Mouse (Mus musculus): ENCODE measurements around the gene Prtn3. TPM values are rescaled to one million over a fixed set of nuclear protein-coding genes. Genes with fewer than 3 reads are reported as not detected.
A peak's percentile ranks its signal among the peaks of the same experiment; 100 is the strongest.
"Not testable (repeated sequence)": the region's sequence is repeated elsewhere in the genome, so short reads cannot be mapped to it uniquely, and the experiment has no call there.

The Prtn3 gene
- total RNA-seq, 1 experiment = 1.3 TPM

DNA sequence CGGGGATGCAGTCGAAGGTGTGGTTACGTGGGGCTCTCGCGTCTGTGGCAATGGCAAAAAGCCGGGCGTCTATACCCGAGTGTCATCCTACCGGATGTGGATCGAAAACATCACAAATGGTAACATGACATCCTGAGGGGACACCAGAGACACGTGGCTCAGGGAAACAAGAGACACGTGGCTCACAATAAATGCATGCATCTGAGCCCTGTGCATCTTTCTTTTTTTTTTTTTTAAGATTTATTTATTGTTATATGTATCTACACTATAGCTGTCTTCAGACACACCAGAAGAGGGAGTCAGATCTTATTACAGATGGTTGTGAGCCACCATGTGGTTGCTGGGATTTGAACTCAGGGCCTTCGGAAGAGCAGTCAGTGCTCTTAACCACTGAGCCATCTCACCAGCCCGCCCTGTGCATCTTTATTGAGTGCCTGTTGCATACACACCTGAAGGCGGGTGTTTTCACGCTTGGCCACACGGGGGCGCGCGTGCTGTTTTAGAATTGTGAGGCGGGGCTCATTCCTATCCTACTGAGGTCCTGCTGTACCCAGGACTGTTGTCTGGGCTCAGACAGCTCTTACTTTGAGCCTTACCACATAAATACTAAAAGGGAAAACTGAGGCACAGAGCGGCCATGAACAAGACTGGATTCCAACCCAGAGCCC is 18.3 kb downstream of the Prtn3 start:
- H3K9me3 ChIP-seq (ENCODE audit: control insufficient read depth, insufficient read depth, low read depth, low read length); H3K36me3 ChIP-seq (ENCODE audit: control insufficient read depth, insufficient read depth, low read length, poor library complexity, severe bottlenecking); H3K9ac ChIP-seq (ENCODE audit: insufficient read depth, low read depth, low read length, poor library complexity, severe bottlenecking); H3K4me1 ChIP-seq (ENCODE audit: control insufficient read depth in 2 of 2, insufficient read depth in 2 of 2, low read length in 2 of 2, poor library complexity in 1 of 2); H3K27ac ChIP-seq (ENCODE audit: insufficient read depth, low read depth, low read length, poor library complexity, severe bottlenecking); in situ Hi-C loops (cut with MboI; ENCODE audit: low sequenced_read_pairs in 2 of 2, unreplicated experiment in 2 of 2); H3K4me3 ChIP-seq (ENCODE audit: insufficient read depth in 1 of 2, low read depth in 1 of 2, low read length in 2 of 2, poor library complexity in 1 of 2, severe bottlenecking in 1 of 2): not testable (repeated sequence)
- peak; percentile 48; the same call in 1 of the 2 replicates for TF ChIP-seq ZC3H11A (IDR thresholded peaks at IDR 0.05; ENCODE audit: borderline replicate concordance, low read depth, low read length)
- peak; percentile 22; the same call in 1 of the 2 replicates for TF ChIP-seq ZNF384 (IDR thresholded peaks at IDR 0.05; ENCODE audit: low read depth, low read length)
- peak; percentile 86 for DNase-seq (ENCODE audit: low read depth, low spot score)

DNA sequence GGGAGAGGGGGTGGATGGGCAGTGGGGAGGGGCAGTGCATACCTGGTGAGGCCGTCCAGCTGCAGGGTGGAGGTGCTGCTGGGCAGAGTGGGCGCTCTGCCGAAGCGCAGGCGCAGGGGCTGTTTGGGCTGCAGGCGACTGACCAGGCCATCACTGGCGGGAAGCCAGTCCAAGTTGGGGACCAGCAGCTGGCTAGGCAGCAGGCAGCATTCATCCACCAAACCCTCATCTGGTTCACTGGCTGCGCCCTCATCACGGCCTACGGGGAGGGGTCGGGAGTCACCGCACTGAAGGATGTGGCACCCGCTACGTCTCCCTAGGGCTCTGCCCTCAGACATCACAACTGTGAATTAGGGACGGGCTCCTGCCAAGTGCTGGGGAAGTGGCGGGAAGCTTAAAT is 22.0 kb downstream of the Prtn3 start:
- H3K4me1 ChIP-seq (ENCODE audit: control insufficient read depth in 2 of 2, insufficient read depth in 2 of 2, low read length in 2 of 2, poor library complexity in 1 of 2) = peaks cover 1 to 14% of the 10 kb centered on the region in 2 experiments; a peak in 1 of 4 replicates
- no peak overlapping the region for H3K9ac ChIP-seq (ENCODE audit: insufficient read depth, low read depth, low read length, poor library complexity, severe bottlenecking)
- DNase-seq (ENCODE audit: low read depth, low spot score) = no peak
- no peak overlapping the region for H3K27ac ChIP-seq (ENCODE audit: insufficient read depth, low read depth, low read length, poor library complexity, severe bottlenecking)
- H3K9me3 ChIP-seq (ENCODE audit: control insufficient read depth, insufficient read depth, low read depth, low read length) = no peaks in the 10 kb centered on the region
- H3K4me3 ChIP-seq (ENCODE audit: insufficient read depth in 1 of 2, low read depth in 1 of 2, low read length in 2 of 2, poor library complexity in 1 of 2, severe bottlenecking in 1 of 2) = no peak overlapping the region
- H3K36me3 ChIP-seq (ENCODE audit: control insufficient read depth, insufficient read depth, low read length, poor library complexity, severe bottlenecking) = peaks cover 4% of the 10 kb centered on the region; the same call in 1 of the 2 replicates
- TF ChIP-seq MAFK (IDR thresholded peaks at IDR 0.05; ENCODE audit: insufficient read depth, low read depth, low read length) (no peak), ZC3H11A (IDR thresholded peaks at IDR 0.05; ENCODE audit: borderline replicate concordance, low read depth, low read length) (no peak), ZNF384 (IDR thresholded peaks at IDR 0.05; ENCODE audit: low read depth, low read length) (no peak), CHD2 (IDR thresholded peaks at IDR 0.05; ENCODE audit: low read depth, low read length) (no peak), HCFC1 (IDR thresholded peaks at IDR 0.05; ENCODE audit: borderline replicate concordance, insufficient read depth, low read length) (no peak)
- in situ Hi-C loops (cut with MboI; ENCODE audit: low sequenced_read_pairs in 2 of 2, unreplicated experiment in 2 of 2) = no loop called here

DNA sequence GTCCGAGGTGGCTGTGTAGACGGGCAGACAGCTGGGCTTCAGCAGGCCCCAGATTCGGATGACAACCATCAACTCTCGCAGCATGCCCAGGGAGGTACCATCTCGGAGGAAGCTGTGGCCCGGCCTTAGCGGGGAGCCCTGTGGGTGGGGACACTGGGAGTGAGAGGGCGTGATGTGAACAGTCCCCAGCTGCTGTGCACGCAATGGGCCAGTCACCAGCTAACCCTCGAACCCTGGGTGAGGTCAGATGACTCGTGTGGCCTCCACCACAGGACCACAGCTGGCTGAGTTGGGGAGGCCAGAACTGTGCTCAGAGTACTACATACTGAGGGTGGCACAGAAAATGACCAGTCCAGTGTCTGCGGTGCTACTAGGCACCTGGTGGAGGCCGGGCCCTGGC is 22.5 kb downstream of the Prtn3 start:
- no peak for DNase-seq (ENCODE audit: low read depth, low spot score)
- peaks cover 4% of the 10 kb centered on the region; the same call in 1 of the 2 replicates for H3K36me3 ChIP-seq (ENCODE audit: control insufficient read depth, insufficient read depth, low read length, poor library complexity, severe bottlenecking)
- H3K27ac ChIP-seq (ENCODE audit: insufficient read depth, low read depth, low read length, poor library complexity, severe bottlenecking) = no peak overlapping the region
- no peak overlapping the region for H3K9ac ChIP-seq (ENCODE audit: insufficient read depth, low read depth, low read length, poor library complexity, severe bottlenecking)
- peaks cover 1 to 14% of the 10 kb centered on the region in 2 experiments; a peak in 1 of 4 replicates for H3K4me1 ChIP-seq (ENCODE audit: control insufficient read depth in 2 of 2, insufficient read depth in 2 of 2, low read length in 2 of 2, poor library complexity in 1 of 2)
- in situ Hi-C loops (cut with MboI; ENCODE audit: low sequenced_read_pairs in 2 of 2, unreplicated experiment in 2 of 2) = no loop called here
- H3K4me3 ChIP-seq (ENCODE audit: insufficient read depth in 1 of 2, low read depth in 1 of 2, low read length in 2 of 2, poor library complexity in 1 of 2, severe bottlenecking in 1 of 2) = no peak overlapping the region
- H3K9me3 ChIP-seq (ENCODE audit: control insufficient read depth, insufficient read depth, low read depth, low read length) = no peaks in the 10 kb centered on the region
- TF ChIP-seq ZC3H11A (IDR thresholded peaks at IDR 0.05; ENCODE audit: borderline replicate concordance, low read depth, low read length) = no peak
- TF ChIP-seq HCFC1 (IDR thresholded peaks at IDR 0.05; ENCODE audit: borderline replicate concordance, insufficient read depth, low read length) = no peak
- no peak for TF ChIP-seq MAFK (IDR thresholded peaks at IDR 0.05; ENCODE audit: insufficient read depth, low read depth, low read length)
- TF ChIP-seq CHD2 (IDR thresholded peaks at IDR 0.05; ENCODE audit: low read depth, low read length) = no peak
- TF ChIP-seq ZNF384 (IDR thresholded peaks at IDR 0.05; ENCODE audit: low read depth, low read length) = no peak

GRCm38 (mm10) chr10:79897316-79898245 is 23.3 kb downstream of the Prtn3 start:
- DNase-seq (ENCODE audit: low read depth, low spot score) = no peak
- TF ChIP-seq HCFC1 (IDR thresholded peaks at IDR 0.05; ENCODE audit: borderline replicate concordance, insufficient read depth, low read length) = no peak
- no peak for TF ChIP-seq ZNF384 (IDR thresholded peaks at IDR 0.05; ENCODE audit: low read depth, low read length)
- no peak for TF ChIP-seq MAFK (IDR thresholded peaks at IDR 0.05; ENCODE audit: insufficient read depth, low read depth, low read length)
- TF ChIP-seq CHD2 (IDR thresholded peaks at IDR 0.05; ENCODE audit: low read depth, low read length) = no peak
- TF ChIP-seq ZC3H11A (IDR thresholded peaks at IDR 0.05; ENCODE audit: borderline replicate concordance, low read depth, low read length) = no peak
- Histone ChIP-seq H3K9me3 (ENCODE audit: control insufficient read depth, insufficient read depth, low read depth, low read length) (no peaks in the 10 kb centered on the region), H3K36me3 (ENCODE audit: control insufficient read depth, insufficient read depth, low read length, poor library complexity, severe bottlenecking) (peaks cover 4% of the 10 kb centered on the region; the same call in 1 of the 2 replicates), H3K27ac (ENCODE audit: insufficient read depth, low read depth, low read length, poor library complexity, severe bottlenecking) (no peak overlapping the region), H3K9ac (ENCODE audit: insufficient read depth, low read depth, low read length, poor library complexity, severe bottlenecking) (no peak overlapping the region), H3K4me3 (ENCODE audit: insufficient read depth in 1 of 2, low read depth in 1 of 2, low read length in 2 of 2, poor library complexity in 1 of 2, severe bottlenecking in 1 of 2) (no peak overlapping the region), H3K4me1 (ENCODE audit: control insufficient read depth in 2 of 2, insufficient read depth in 2 of 2, low read length in 2 of 2, poor library complexity in 1 of 2) (peaks cover 1 to 16% of the 10 kb centered on the region in 2 experiments; a peak in 1 of 4 replicates)
- in situ Hi-C loops (cut with MboI; ENCODE audit: low sequenced_read_pairs in 2 of 2, unreplicated experiment in 2 of 2) = no loop called here

Data from ES-E14 (cell line).